Comparison of ENCODE assay signal across 8 mouse cellular contexts in genomic region chr15:102721980-102722475, GRCm38 (mm10). TPM values are rescaled to one million over a fixed set of nuclear protein-coding genes. Genes with fewer than 3 reads are reported as not detected.
DNase-seq lines count a peak whose midpoint lies in the region; ATAC-seq lines count a peak whose summit lies in the region.

Calcoco1 (minus strand) TSS chr15:102722178.

- intact Hi-C loops in gastrocnemius, postnatal 14 days (cut with DNase I; ENCODE audit: low total_unique reads), result no loop called here
- intact Hi-C loops in left cerebral cortex, postnatal 10 days (cut with DNase I), result no loop called here

- peak; percentile 96 to 100 for DNase-seq in adrenal gland, adult (ENCODE audit: inconsistent age in 2 of 2, low spot score in 1 of 2)
- DNase-seq in embryo, embryonic 10.5 days (ENCODE audit: low spot score), result peak; percentile 99
- peak; percentile 96 for DNase-seq in gastrocnemius, postnatal 14 days
- peak; percentile 95 to 96 for DNase-seq in left cerebral cortex, postnatal 10 days (ENCODE audit: extremely low spot score in 1 of 2, low spot score in 2 of 2)
- DNase-seq in right cerebral cortex, postnatal 25 days, result peak; percentile 92
- DNase-seq in urinary bladder, postnatal 4 days (ENCODE audit: low spot score in 2 of 2), result peak; percentile 91 to 98

- peak; percentile 99 for ATAC-seq in inflammation-experienced regulatory T-cells, adult 6 months
- peak; percentile 100 for ATAC-seq in megakaryocyte-erythroid progenitor cell, adult 5-6 weeks (replicated peaks; ENCODE audit: low FRiP score, low TSS enrichment, poor library complexity, severe bottlenecking)

RNA-seq across cellular contexts. Expression of gene Calcoco1, which starts in this region (rescaled TPM):
- 10 to 100 TPM; 44.1 to 56.5 TPM for total RNA-seq in gastrocnemius, postnatal 14 days (2021)
- polyA plus RNA-seq in inflammation-experienced regulatory T-cells, adult 6 months (2017; shearing (Covaris generic)), result 10 to 100 TPM; 22.0 to 43.9 (median 37.8) TPM
- 10 to 100 TPM; 44.3 to 46.7 TPM for total RNA-seq in left cerebral cortex, postnatal 10 days (2021)
- total RNA-seq in megakaryocyte-erythroid progenitor cell, adult 5-6 weeks (2014; fragmentation: Nextera tagmentation), result 11.3 and 14.1 TPM in 2 replicates
- total RNA-seq in megakaryocyte-erythroid progenitor cell, adult 5-6 weeks (2017), result 12.6 and 20.3 TPM in 2 replicates

Comparison
In these comparisons a context has a peak if more than half of its experiments do, and no peak if none do; other contexts are left out.
1. Peak in every context shown above with its lines: DNase-seq and ATAC-seq.